Mouse (Mus musculus) testis, adult 2 months (tissue): ENCODE measurements around the gene Scd4.

ENCODE experiments used
- CTCF ChIP-seq: fragments of 200-500 bp; IDR thresholded peaks from 2 replicates; pipeline ENCODE4 v1.5.1; 2012; ENCODE audit warnings: low read depth, mild to moderate bottlenecking, inconsistent platforms, low read length, moderate library complexity; ENCODE audit not compliant: control insufficient read depth, insufficient read depth, insufficient replicate concordance
- POLR2A ChIP-seq: fragments of 200-500 bp; IDR thresholded peaks from 2 replicates; pipeline ENCODE4 v1.6.1; 2012; ENCODE audit warnings: low read depth, mild to moderate bottlenecking, inconsistent platforms, low read length, moderate library complexity; ENCODE audit not compliant: control insufficient read depth

GRCm38 (mm10) chr19:44332326-44332725 lies 566 bp upstream of the Scd4 start:
- TF ChIP-seq CTCF (no peak), POLR2A (no peak)
